Mouse (Mus musculus): ENCODE results near the gene Strn3.

Strn3 gene

DNA sequence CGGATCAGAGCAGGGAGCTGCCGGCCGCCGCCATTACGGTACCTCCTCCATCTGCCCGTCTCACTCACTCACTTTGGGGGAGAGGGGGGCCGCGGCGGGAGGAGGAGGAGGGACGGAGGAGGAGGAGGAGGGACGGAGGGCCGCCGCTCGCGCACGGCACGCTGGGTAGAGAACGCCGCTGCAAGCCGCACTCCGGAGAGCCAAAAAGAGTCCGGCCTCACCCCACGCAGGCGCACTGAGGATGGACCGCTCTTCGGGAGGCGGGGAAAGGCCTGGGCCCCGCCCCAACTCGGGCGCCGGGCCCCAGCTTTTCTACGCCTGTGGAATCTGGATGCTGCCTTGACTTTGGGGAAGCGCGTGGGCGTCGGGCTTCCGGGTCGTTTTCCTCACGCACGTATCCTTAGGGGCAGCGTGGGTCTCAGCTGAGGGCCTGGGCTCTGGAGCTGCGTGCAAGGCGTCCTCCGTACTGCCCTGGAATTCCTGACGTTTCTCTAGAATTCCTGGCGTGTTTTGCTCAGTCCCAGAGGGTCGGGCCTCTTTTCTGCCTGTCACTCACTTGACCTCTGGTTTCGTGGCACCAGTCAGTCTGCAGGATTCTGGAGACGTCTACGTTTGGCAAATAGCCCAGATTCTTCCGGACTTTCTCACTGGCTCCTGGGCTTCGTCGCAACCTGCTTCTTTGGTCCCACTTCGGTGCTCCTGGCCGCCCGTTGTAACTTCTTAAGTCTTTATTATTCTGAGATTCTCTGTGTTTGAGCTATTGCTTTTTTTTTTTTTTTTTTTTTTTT is at the start of gene Strn3:
Gene Strn3 (minus strand): TSS at position 53 of the 788 bp plus-strand sequence.
- peak; percentile 97 for DNase-seq

DNA sequence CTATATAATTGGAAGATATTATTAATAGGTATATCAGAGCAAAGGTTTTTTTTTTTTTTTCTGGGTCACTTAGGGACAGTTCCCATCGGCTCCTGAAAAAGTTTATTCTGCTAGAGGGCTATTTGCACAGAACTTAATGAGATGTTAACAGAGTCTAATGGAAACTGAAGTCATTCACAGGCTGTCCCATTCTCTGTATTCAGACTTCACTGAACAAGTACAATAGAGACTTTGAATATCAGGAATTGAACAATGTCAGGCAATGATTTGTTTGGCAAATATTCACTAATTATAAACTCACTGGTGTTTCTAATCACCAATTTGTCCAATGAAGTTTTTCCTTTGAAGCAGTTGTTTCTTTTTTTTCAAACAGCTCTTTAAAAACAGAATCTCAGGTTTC is 45.1 kb upstream of the Strn3 start:
- DNase-seq: no peak

DNA sequence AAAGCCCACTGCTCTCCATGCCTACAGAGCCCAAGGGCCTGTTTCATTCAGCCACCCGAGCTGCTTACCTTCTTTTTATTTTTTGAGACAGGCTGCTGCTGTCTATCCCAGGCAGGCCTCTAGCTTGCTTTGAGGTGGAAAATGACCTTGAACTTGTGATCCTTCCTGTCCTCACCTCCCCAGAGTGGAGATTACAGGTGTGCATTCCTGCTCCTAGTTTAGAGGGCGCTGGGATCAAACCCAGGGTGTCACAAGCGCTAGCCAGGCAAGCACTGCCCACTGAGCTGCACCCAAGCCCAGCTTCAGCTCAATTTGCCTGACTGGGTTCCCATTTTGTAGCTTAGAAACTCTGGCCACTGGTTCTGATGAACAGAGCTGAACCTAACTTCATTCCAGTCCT is 44.7 kb upstream of the Strn3 start:
- no peak for DNase-seq

DNA sequence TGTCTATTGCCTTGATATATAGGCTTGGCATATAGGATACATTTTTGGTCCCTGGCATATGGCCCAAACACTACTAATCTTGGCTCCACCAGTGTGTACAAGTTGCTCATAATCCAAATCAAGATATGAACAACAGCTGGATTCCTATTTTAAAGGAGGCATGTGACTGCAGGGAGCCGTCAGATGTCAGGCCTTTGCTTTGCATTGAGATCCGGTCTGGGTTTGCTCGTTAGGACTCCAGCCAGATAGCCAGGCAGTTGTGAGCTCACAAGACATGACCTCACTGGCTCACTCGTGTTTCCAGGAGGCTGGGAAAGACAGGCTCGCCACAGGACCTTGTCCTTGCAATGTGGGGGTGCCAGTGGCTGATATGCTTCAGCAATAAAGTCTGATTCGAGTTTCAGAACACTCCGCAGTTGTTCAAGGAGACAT is 44.2 kb upstream of the Strn3 start:
- peak in 1 of 2 experiments; percentile 23 for DNase-seq

DNA sequence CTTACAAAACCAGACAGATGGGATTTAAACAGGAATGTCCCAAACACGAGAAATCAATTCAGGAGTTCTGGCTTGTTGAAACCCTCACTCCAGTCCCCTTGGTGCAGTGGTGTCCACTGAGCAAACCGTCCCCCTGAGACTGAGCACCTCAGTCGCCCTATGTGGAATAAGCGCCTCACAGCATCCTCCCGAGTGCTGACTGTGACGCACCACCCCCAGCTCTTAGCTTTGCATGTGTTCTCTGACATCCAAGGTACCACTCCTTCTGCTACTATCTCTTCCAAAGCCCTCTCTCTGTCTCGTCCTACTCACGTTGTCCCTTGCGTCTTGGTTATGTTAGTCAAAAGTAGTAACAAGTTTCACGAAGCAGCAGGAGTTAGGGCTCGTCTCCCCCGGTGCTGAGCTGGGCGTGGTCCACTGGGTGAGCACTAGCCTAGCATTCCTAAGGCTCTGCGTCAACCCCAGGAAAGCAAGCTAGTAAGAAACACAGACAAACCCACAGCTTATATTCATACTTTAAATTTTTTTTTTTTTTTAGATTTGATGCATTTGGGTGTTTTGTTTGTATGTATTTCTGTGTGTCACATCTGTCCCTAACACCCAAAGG is 43.0 kb upstream of the Strn3 start:
- no peak for DNase-seq

DNA sequence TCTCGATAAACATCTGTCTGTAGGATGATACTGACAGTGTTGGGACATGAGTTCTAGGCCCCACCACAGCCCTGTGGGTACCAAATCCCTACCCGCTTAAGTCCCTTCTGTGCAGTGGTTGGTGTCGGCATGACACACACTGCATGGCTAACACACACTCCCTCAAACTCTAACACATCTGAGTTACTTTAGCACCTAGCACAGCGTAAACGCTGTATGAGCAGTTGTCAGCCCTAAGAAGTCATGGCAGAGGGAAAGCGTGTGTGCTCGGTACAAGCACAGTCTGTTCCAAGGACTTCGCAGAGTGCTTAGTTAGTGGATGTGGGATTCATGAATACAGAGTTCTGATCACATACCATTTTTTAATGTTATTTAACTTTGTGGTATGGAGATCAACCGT is 38.1 kb upstream of the Strn3 start:
- no peak for DNase-seq

DNA sequence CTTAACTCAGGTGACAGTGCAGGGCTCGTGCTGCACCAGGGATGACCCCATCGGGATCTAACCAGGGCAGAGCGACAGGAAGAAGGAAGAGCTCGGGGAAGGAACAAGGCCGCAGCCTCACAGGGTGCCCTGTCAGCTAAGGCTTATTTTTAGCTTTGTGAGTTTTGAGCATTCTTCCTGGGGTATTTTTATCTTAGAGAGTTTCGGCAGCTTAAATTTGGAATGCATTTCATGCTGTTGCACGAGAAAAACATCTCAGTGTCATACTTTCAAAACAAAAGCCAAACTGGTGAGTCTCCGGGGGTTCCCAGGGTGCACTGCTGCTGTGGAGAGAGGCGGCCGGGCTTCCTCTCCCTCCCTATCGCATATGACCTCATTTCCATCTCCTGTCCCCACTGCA is 37.4 kb upstream of the Strn3 start:
- peak; percentile 60 to 61 for DNase-seq

DNA sequence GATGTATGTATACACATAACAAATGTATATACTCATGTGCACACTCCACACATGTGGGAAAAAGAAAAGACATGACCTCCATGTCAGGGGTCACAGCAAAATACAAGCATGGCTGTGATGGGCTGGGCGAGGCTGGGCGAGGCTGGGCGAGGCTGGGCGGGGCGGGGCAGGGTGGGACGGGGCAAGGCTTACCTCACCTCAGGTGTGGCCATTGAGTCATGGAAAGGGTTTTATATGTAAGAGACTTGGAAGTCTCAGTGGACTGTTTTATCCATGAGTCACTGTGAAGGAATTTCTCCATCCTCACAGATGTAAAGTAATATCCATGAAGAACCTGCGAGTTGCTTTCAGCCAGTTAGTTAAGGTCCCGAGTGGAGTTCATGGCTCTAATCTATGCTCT is 30.1 kb upstream of the Strn3 start:
- no peak for DNase-seq

DNA sequence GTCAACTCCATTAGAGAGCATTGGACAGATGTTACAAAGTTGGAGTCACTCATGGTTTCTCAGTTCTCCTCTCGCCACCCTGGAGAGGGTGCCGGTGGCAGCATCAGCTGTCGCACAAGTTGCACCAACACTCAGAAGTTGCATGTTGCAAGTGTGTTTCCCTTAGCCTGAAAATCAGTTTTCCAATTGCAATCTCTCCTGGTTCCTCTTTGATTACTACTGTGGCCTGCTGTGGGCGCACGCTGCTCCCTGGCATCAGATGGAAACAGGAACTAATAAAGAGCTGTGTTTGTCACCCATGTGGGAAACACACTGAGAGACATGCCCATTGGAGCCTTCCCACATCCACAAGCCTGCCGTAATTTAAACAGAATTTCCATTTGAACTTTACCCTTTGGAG is 26.9 kb upstream of the Strn3 start:
- no peak for DNase-seq

DNA sequence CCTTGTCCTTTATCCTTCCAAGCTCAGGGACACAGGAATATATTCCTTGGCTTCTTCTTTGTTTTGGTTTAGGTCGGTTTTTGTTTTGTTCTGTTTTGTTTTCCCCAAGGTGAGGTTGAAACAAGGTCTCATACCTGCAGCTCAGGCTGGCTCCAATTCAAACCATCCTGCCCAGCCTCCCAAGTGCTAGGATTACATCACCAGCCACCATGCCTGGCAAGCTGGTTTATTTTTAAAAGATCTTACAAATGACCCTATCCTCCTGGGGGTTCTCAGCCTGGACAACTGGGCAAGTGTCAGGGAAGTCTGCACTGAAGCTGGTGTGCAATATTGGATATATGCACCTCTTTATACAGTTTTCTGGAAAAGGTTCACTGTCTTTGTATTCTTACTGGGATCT is 21.0 kb upstream of the Strn3 start:
- peak; percentile 59 for DNase-seq

DNA sequence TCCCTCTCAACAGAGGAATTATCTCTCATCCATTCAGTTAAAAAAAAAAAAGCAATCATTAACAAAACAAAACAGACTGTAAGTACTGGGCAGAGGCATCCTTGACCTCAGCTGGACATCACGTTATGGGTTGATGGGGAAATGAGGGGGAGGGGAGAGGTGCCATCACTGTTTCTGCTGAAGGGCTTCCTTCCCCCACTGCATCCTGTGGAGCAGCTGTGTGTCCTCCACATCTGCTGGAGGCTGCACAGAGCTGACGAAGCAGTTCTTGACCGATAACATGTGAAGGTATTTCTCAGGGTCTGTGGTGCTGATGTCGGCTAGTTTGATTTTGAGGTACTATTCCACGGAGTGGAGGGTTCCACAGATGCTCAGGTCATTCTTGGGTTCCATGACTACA is 18.5 kb upstream of the Strn3 start:
- DNase-seq: peak in 1 of 2 experiments; percentile 22

DNA sequence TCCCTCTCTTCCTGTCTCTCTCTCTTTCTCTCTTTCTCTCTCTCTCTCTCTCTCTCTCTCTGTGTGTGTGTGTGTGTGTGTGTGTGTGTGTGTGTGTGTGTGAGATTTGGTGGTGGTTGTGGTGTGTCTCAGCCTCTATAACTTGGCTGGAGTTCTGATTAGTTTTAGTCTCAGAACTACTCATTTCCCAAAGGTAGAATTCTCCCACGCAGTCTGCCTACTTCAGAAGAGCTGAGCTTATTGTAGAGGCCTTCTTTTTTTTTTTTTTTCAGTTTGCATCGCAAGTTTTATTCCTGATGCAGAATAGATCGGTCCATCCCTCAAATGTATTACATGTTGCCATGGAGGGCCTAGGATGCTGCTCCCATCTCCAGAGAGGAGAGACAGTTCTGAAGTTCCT is 18.0 kb upstream of the Strn3 start:
- no peak for DNase-seq

DNA sequence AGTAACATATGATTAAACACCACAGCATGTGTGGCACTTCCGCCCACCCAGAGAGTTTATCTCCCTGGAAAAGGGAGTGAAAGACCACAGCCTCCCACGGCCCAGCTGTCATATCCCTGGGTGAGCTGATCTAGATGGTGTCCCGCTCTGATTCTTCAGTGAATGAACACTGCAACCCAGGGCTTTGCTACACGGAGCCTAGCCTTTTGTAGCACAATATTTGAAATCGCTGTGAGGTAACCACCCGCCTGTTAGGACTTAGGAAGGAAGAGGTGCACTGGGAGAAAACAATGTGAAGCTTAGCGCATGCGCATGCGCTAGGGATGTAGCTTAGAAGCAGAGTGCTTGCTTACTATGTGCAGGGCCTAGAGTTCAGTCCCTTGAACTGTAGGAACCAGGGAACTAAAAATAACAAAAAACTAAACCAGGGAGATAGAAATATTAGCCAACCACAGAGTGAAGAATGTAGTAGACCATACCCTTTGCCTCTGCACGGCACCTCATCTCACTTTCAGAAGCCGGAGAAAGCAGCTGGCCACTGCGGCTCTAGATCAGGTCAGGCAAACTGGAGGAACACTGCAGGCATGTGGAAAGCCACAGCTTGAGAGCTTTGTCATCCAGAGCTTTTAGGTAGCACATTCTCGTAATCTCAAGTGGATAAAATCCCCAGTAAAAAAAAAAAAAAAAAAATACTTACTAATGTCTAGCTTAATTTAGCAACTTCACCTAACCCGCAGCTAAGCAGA is 17.4 kb upstream of the Strn3 start:
- peak in 1 of 2 experiments; percentile 47 for DNase-seq

DNA sequence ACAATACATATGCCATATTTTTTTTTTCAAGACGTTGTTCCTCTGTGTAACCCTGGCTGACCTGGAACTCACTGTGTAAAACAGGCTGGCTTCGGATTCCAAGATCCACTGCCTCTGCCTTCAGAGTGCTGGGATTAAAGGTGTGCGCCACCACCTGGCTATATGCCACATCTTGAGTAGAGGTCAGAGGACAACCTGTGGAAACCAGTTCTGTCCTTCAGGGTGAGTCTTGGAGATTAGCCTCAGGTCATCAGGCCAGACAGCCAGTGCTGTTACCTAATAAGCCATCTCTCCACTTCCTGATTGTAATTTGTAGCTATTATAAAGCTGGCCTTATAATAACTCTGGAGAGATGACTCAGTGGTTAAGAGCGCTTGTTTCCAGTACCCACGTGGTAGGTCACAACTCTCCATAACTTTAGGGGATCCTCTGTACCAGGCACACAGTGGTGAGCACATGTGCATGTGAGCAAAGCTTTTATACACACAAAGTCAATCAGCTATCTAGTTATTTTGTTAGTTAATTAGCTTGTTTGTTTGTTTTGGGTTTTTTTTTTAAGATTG is 15.1 kb upstream of the Strn3 start:
- DNase-seq: peak; percentile 78 to 83

DNA sequence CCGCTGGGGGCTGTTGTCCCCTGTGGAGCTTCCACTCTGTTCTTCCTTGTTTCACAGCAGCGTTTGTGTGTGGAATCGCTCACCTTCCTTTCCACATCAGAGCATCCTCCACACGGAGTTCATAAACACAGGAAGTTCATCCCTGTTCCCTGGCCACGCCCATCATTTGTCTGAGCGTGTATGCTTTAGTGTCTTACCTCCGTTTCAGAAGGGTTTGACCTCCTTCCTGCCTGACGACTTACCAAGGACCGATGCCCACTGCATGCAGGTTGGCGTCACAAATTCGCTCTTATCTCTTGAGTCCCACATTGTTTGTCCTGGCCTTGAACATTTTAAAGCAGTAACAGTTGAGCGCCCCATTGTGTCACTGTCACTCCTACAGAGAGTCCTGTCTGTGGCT is 14.1 kb upstream of the Strn3 start:
- peak in 1 of 2 experiments; percentile 16 for DNase-seq

DNA sequence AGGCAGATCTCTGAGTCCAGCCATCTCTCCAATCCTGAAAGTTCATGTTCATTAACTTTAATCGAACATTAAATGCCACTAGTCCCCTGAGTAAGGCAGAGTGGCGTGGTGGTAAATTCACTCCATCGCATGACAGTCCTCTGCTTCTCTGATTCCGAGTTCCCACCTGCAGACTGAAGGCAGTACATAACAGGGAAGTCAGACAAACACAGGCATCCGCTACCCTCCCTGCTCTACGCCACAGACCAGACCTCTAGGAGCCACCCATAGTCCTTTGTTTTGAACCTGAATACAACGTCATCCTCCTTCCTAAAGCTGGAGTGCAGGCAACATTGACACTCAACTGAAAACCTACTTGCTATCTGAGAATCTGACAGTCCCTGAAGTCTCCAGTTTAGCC is 12.9 kb upstream of the Strn3 start:
- no peak for DNase-seq

DNA sequence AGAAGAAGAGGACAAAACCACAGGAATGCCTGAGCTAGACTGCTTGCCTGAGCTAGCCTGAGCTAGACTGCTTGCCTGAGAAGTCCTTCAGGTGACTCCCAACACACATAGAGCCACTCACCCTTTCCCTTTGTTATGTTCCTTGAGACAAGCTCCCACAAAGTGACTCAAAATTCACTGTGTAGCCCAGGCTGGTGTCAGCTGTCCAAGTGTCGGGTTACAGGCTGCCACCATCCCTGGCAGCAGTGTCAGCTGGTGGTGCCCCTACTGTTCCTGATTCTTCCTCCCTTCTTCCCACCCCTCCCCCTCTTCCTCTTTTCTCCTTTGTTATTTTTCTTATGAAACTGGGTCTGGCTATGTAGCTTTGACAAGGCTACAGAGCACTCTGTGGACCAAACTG is 12.2 kb upstream of the Strn3 start:
- no peak for DNase-seq

DNA sequence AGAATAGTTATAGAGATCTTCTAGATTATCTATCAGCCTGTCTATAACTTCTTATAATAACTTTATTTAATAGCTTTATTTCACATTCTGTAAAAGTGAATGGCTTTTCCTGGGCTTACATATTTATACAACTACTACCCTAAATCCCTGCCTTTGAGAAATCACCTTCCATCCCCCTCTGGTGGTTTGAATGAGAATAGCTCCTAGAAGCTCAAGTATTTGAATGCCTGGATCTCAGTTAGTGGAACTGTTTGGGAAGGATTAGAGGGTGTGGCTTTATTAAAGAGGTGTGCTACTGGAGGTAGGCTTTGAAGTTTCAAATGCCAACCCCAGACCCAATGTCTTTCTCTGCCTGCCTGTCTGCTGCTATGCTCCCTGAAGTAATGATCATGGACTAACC is 10.0 kb upstream of the Strn3 start:
- no peak for DNase-seq

DNA sequence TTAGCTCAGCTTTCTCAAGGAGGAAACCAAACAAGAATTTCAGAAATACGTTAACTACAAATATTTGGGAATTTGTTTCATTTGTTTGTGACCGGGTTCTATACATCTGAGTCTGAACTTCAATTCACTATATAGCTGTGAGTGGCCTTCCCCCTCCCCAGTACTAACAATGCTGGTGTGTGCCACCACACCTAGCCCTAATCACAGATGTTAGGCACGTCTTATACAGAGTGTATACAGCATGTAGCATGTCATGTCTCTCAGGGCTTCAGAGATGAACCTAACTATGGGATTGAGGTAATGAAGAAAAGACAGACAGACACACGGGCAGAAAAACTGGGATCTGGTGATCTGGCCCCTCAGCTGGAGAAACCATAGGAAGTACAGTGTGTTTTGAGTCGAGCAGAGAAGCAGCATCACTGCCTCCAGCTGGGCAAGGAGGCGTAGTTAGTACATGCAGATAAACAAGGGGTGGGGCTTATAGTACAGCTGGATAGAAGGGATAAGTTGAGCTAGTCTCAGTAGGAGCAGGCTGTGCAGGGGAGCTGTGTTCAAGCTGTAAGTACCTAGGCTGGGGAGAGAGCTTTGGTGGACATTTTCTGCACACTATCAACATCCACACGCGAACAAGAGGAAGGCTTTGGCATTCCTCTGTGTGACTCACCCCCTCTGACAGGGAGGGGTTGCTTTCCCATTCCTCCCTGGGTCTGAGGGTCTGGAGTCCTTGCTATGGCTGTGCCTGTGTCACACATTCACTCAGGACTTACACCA is 8.1 kb upstream of the Strn3 start:
- no peak for DNase-seq

DNA sequence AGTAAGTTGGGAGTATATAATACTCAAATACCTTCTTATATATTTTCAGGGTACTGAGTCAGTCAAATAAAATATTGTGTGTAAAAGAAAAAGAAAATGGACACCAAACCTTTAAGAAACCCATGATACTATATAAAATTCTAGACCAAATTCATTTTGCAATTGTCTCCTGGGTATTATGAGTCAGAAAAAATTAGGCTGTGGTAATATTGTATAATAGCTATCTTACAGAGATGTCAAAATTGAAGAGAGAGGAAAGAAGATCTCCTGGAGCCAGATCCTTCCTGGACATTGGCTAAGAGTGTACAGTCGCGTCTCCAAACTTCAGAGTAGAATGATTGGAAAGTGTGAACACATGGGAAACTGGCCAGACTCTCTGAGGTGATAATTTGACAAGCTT is 4.5 kb upstream of the Strn3 start:
- DNase-seq: no peak

DNA sequence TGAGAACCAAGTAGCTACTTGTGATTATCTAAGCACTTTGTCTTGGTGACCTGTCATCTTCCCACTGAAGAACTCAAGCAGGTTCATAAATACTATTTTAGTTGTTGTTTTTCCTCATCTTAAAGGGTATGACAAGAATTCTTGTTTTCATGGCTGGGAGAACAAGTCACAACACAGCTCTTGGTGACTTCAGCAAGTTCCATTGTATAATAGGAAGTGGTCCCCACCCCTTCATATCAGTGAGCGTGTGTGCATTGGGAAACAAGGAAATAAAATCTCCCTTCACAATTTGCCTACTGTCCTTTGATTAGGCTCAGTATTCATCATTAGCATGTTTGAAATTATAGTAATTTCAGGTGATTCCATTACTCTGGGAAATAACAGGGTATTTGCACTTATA is 3.3 kb upstream of the Strn3 start:
- DNase-seq: no peak

DNA sequence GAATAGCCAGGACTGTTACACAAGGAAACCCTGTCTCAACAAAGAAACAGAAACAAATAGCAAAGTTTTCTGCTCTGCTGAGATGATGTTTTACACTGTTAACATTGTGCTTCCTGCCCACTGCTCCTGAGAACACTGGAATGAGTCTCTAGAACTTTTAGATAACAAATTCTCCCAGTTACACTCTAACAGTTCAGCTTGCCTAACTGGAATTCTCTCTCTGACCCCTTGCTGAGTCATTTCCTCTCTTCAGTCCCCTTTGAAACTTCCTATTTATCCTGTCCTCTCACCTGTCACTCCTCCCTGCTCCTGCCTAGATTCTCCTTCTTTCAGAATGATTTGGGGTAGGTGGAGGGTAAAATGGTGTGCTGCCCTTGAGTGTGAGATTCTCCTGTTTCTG is 2.4 kb upstream of the Strn3 start:
- DNase-seq: no peak

DNA sequence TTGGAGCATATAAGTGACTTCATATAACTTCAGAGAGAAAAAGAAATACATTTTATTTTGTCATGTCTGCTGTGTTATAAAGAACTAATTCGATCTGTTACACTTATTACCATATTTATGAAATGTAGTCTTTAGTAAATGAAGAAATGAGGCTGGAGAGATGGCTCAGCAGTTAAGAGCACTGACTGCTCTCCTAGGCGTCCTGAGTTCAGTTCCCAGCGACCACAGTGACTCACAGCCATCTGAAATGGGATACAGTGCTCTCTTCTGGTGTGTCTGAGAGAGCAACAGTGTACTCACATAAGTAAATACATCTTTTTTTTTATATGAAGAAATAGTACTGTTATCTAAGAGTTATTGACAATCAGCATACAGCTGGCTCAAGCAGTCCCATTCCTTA is 1.7 kb upstream of the Strn3 start:
- no peak for DNase-seq

Measured in kidney, postnatal 36 days (tissue).